Comparison of ENCODE assay signal across 25 mouse cellular contexts in the genomic region with DNA sequence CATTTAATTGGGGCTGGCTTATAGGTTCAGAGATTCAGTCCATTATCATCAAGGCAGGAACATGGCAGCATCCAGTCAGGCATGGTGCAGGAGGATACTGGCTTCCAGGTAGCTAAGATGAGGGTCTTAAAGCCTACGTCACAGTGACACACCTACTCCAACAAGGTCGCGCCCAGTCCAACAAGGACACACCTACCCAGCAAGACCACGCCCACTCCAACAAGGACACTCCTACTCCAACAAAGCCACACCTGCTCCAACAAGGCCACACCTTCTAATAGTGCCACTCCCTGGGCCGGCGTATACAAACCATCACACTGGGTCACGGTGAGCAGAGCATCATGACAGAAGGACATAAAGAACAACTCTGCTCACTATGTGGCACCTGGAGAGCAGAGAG.
"Had no signal": no experiment of that assay in that cellular context is flagged by ENCODE, and none has a peak within 500 bp of the region (broad histone marks: within the 10 kb centered on the region; RNA-seq: fewer than 3 reads in every experiment).

No protein-coding gene starts in this region.

- H3K27me3 ChIP-seq: embryonic facial prominence, embryonic 12.5 days; embryonic facial prominence, embryonic 13.5 days; forebrain, embryonic 12.5 days; forebrain, embryonic 13.5 days; forebrain, embryonic 15.5 days had no signal

- ATAC-seq: forebrain, embryonic 13.5 days; forebrain, embryonic 14.5 days; forebrain, embryonic 15.5 days; forebrain, embryonic 16.5 days; forebrain, postnatal 0 days had no signal

- H3K9me3 ChIP-seq: embryonic facial prominence, embryonic 12.5 days; embryonic facial prominence, embryonic 13.5 days; forebrain, embryonic 10.5 days; forebrain, embryonic 12.5 days; forebrain, embryonic 13.5 days; forebrain, embryonic 15.5 days; heart, embryonic 10.5 days had no signal

- H3K9ac ChIP-seq: embryonic facial prominence, embryonic 12.5 days; embryonic facial prominence, embryonic 13.5 days; forebrain, embryonic 12.5 days; forebrain, embryonic 13.5 days; forebrain, embryonic 15.5 days; forebrain, postnatal 0 days had no signal

- H3K4me1 ChIP-seq: embryonic facial prominence, embryonic 12.5 days; embryonic facial prominence, embryonic 13.5 days; heart, embryonic 10.5 days had no signal

- DNase-seq: cerebellum, adult 9-10 months; cerebellum, adult 9-11 months; cerebellum, postnatal 10 days; cerebellum, postnatal 25 days; cerebellum, postnatal 36 days; embryo, embryonic 11 days; forebrain, postnatal 0 days; gastrocnemius, adult 2 months; gastrocnemius, postnatal 10 days; gastrocnemius, postnatal 14 days; gastrocnemius, postnatal 25 days; gastrocnemius, postnatal 36 days; heart, adult 11 months; heart, adult 18-20 months; heart, adult 2 months had no signal

- H3K36me3 ChIP-seq: embryonic facial prominence, embryonic 12.5 days; embryonic facial prominence, embryonic 13.5 days; forebrain, embryonic 10.5 days; forebrain, embryonic 12.5 days; forebrain, embryonic 15.5 days; heart, embryonic 10.5 days had no signal

- H3K4me2 ChIP-seq: embryonic facial prominence, embryonic 12.5 days; embryonic facial prominence, embryonic 13.5 days; forebrain, embryonic 12.5 days; forebrain, embryonic 13.5 days; forebrain, embryonic 15.5 days had no signal

- H3K4me3 ChIP-seq: embryonic facial prominence, embryonic 12.5 days; embryonic facial prominence, embryonic 13.5 days; erythroblast, embryonic 14.5 days; forebrain, embryonic 10.5 days; forebrain, embryonic 12.5 days; forebrain, embryonic 13.5 days; forebrain, embryonic 15.5 days; gastrocnemius, adult 2 months; heart, adult 2 months; heart, embryonic 10.5 days had no signal

- H3K27ac ChIP-seq: embryonic facial prominence, embryonic 12.5 days; embryonic facial prominence, embryonic 13.5 days; forebrain, embryonic 10.5 days; forebrain, embryonic 12.5 days; forebrain, embryonic 13.5 days; forebrain, embryonic 15.5 days; gastrocnemius, adult 2 months; heart, adult 2 months; heart, embryonic 10.5 days had no signal
